Mouse (Mus musculus): ENCODE results near the gene Lrrc7. TPM values are rescaled to one million over a fixed set of nuclear protein-coding genes. Genes with fewer than 3 reads are reported as not detected.

The Lrrc7 gene
- polyA plus RNA-seq, 1 experiment, result not detected

DNA sequence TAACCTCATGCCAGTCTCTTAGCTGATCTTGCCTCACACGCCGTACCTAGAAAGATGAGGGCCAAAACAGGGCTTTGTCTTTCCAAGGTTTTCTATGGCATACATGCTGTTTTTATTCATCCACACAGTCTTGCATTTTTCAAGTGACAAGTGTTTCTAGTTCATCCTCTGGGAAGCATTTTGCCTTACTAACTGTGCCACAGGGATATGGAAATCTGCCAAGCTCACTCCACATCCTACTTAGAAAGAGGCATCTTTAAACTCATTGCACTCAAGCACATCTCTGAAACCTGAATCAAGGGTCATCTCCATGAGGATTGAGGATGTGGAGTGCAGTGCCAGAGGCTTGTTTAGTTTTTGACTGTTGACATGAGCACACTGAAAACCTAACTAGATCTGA, 199.9 kb downstream of the Lrrc7 start:
- H3K79me2 ChIP-seq (ENCODE audit: control insufficient read depth, insufficient read depth), result no peaks in the 10 kb centered on the region
- no peaks in the 10 kb centered on the region for H3K27me3 ChIP-seq (ENCODE audit: control insufficient read depth, insufficient read depth, insufficient read length)
- no peak overlapping the region for H3ac ChIP-seq (ENCODE audit: control insufficient read depth, insufficient read length)
- no peak overlapping the region for H3K4me2 ChIP-seq (ENCODE audit: low read depth)
- TF ChIP-seq MAX (IDR thresholded peaks at IDR 0.05; ENCODE audit: low read depth), result no peak
- no peak for TF ChIP-seq CEBPB (IDR thresholded peaks at IDR 0.05; ENCODE audit: insufficient read depth, poor library complexity, severe bottlenecking)
- no peak for TF ChIP-seq MYOD1 (IDR thresholded peaks at IDR 0.05; ENCODE audit: control insufficient read depth in 1 of 3, insufficient read length in 2 of 3, low read depth in 2 of 3)
- no peak for TF ChIP-seq POLR2A (IDR thresholded peaks at IDR 0.05; ENCODE audit: insufficient read length, low read depth)
- no peak for TF ChIP-seq REST (IDR thresholded peaks at IDR 0.05; ENCODE audit: insufficient read depth, insufficient read length)
- no peak for TF ChIP-seq MYOG (IDR thresholded peaks at IDR 0.05; ENCODE audit: control insufficient read depth in 1 of 3, insufficient read depth in 1 of 3, insufficient read length in 2 of 3, low read depth in 2 of 3)
- no peak for TF ChIP-seq POLR2AphosphoS2 (IDR thresholded peaks at IDR 0.05; ENCODE audit: insufficient read length, low read depth)
- TF ChIP-seq USF1 (IDR thresholded peaks at IDR 0.05; ENCODE audit: low read depth), result no peak
- no peak for TF ChIP-seq TCF3 (IDR thresholded peaks at IDR 0.05; ENCODE audit: insufficient read length, low read depth)
- TF ChIP-seq E2F4 (IDR thresholded peaks at IDR 0.05; ENCODE audit: insufficient read depth), result no peak
- no peak for TF ChIP-seq SRF (IDR thresholded peaks at IDR 0.05; ENCODE audit: control insufficient read depth, insufficient read length, low read depth)
- no peak for TF ChIP-seq TCF12 (IDR thresholded peaks at IDR 0.05; ENCODE audit: insufficient read depth, poor library complexity, severe bottlenecking)
- H3K4me3 ChIP-seq, result no peak overlapping the region
- H3K36me3 ChIP-seq (ENCODE audit: control insufficient read depth, insufficient read depth), result no peaks in the 10 kb centered on the region

DNA sequence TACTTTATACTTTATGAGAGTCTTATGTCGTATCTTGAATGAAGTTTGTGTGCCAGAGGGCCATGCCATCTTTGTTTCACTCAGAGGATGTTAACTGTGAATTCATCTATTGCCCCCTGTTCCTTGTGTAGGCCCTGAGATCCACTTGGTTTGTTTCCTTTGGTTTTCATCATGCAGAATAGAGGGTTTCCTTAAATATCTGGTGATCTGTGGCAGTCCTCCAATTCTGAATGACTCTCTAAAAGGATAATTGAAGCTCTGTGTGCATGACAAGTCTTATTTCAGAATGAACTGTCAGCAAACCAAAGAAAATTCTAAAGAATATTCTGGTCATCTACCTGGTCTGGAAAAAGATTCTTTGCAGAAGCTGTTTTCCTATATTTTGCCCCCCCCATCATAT, 205.3 kb downstream of the Lrrc7 start:
- Histone ChIP-seq H3K36me3 (ENCODE audit: control insufficient read depth, insufficient read depth) (no peaks in the 10 kb centered on the region), H3K4me3 (no peak overlapping the region), H3ac (ENCODE audit: control insufficient read depth, insufficient read length) (no peak overlapping the region), H3K27me3 (ENCODE audit: control insufficient read depth, insufficient read depth, insufficient read length) (no peaks in the 10 kb centered on the region), H3K4me2 (ENCODE audit: low read depth) (no peak overlapping the region), H3K79me2 (ENCODE audit: control insufficient read depth, insufficient read depth) (no peaks in the 10 kb centered on the region)
- TF ChIP-seq POLR2A (IDR thresholded peaks at IDR 0.05; ENCODE audit: insufficient read length, low read depth), result no peak
- TF ChIP-seq USF1 (IDR thresholded peaks at IDR 0.05; ENCODE audit: low read depth), result no peak
- no peak for TF ChIP-seq POLR2AphosphoS2 (IDR thresholded peaks at IDR 0.05; ENCODE audit: insufficient read length, low read depth)
- TF ChIP-seq E2F4 (IDR thresholded peaks at IDR 0.05; ENCODE audit: insufficient read depth), result no peak
- TF ChIP-seq TCF12 (IDR thresholded peaks at IDR 0.05; ENCODE audit: insufficient read depth, poor library complexity, severe bottlenecking), result no peak
- TF ChIP-seq MYOD1 (IDR thresholded peaks at IDR 0.05; ENCODE audit: control insufficient read depth in 1 of 3, insufficient read length in 2 of 3, low read depth in 2 of 3), result no peak
- TF ChIP-seq SRF (IDR thresholded peaks at IDR 0.05; ENCODE audit: control insufficient read depth, insufficient read length, low read depth), result no peak
- TF ChIP-seq REST (IDR thresholded peaks at IDR 0.05; ENCODE audit: insufficient read depth, insufficient read length), result no peak
- TF ChIP-seq MAX (IDR thresholded peaks at IDR 0.05; ENCODE audit: low read depth), result no peak
- TF ChIP-seq CEBPB (IDR thresholded peaks at IDR 0.05; ENCODE audit: insufficient read depth, poor library complexity, severe bottlenecking), result no peak
- TF ChIP-seq TCF3 (IDR thresholded peaks at IDR 0.05; ENCODE audit: insufficient read length, low read depth), result no peak
- TF ChIP-seq MYOG (IDR thresholded peaks at IDR 0.05; ENCODE audit: control insufficient read depth in 1 of 3, insufficient read depth in 1 of 3, insufficient read length in 2 of 3, low read depth in 2 of 3), result no peak

DNA sequence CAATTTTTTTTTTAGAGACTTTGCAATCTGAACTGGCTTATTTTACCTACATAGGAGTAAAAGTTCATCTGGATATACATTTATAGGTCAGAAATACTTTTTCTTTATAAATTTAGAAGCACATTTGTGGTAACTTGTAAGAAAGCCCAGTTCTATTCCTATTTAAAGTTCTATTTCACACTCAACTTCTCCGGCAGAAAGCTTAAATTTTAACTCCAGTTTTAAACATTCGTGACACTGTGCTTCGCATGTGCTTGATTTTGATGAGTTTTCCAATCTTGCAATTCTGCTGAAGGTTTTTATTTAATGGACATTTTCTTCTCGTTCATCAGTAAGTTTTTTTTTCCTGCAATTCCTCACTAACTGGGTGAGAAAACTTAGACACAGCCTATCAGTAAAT, 205.8 kb downstream of the Lrrc7 start:
- Histone ChIP-seq H3K79me2 (ENCODE audit: control insufficient read depth, insufficient read depth) (no peaks in the 10 kb centered on the region), H3K36me3 (ENCODE audit: control insufficient read depth, insufficient read depth) (no peaks in the 10 kb centered on the region), H3K4me3 (no peak overlapping the region), H3K27me3 (ENCODE audit: control insufficient read depth, insufficient read depth, insufficient read length) (no peaks in the 10 kb centered on the region), H3ac (ENCODE audit: control insufficient read depth, insufficient read length) (no peak overlapping the region), H3K4me2 (ENCODE audit: low read depth) (no peak overlapping the region)
- no peak for TF ChIP-seq TCF3 (IDR thresholded peaks at IDR 0.05; ENCODE audit: insufficient read length, low read depth)
- no peak for TF ChIP-seq E2F4 (IDR thresholded peaks at IDR 0.05; ENCODE audit: insufficient read depth)
- no peak for TF ChIP-seq MYOD1 (IDR thresholded peaks at IDR 0.05; ENCODE audit: control insufficient read depth in 1 of 3, insufficient read length in 2 of 3, low read depth in 2 of 3)
- TF ChIP-seq POLR2A (IDR thresholded peaks at IDR 0.05; ENCODE audit: insufficient read length, low read depth), result no peak
- no peak for TF ChIP-seq REST (IDR thresholded peaks at IDR 0.05; ENCODE audit: insufficient read depth, insufficient read length)
- TF ChIP-seq POLR2AphosphoS2 (IDR thresholded peaks at IDR 0.05; ENCODE audit: insufficient read length, low read depth), result no peak
- TF ChIP-seq TCF12 (IDR thresholded peaks at IDR 0.05; ENCODE audit: insufficient read depth, poor library complexity, severe bottlenecking), result no peak
- TF ChIP-seq CEBPB (IDR thresholded peaks at IDR 0.05; ENCODE audit: insufficient read depth, poor library complexity, severe bottlenecking), result no peak
- no peak for TF ChIP-seq SRF (IDR thresholded peaks at IDR 0.05; ENCODE audit: control insufficient read depth, insufficient read length, low read depth)

DNA sequence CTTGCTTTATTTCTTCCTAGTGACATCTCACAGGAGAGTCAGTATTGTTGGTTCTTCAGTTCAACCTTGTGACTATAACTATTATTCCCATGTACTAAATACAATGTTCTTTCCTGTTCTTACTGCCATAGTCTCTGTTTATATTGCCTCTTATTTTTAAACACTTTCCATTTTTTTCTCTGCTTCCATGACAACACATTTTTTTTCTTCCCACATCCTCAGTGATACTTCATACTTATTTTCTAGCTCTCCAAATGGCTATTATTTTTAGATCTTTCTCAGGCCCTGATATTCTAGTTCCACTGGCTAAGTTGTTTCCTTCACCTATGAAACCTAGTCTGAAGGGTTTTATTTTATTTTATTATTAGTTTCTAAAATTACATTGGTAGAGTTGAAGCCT, 221.2 kb downstream of the Lrrc7 start:
- Histone ChIP-seq H3K27me3 (ENCODE audit: control insufficient read depth, insufficient read depth, insufficient read length) (no peaks in the 10 kb centered on the region), H3K79me2 (ENCODE audit: control insufficient read depth, insufficient read depth) (no peaks in the 10 kb centered on the region), H3K36me3 (ENCODE audit: control insufficient read depth, insufficient read depth) (no peaks in the 10 kb centered on the region), H3K4me3 (no peak overlapping the region), H3ac (ENCODE audit: control insufficient read depth, insufficient read length) (no peak overlapping the region), H3K4me2 (ENCODE audit: low read depth) (no peak overlapping the region)
- TF ChIP-seq E2F4 (IDR thresholded peaks at IDR 0.05; ENCODE audit: insufficient read depth), result no peak
- TF ChIP-seq TCF3 (IDR thresholded peaks at IDR 0.05; ENCODE audit: insufficient read length, low read depth), result no peak
- no peak for TF ChIP-seq MYOD1 (IDR thresholded peaks at IDR 0.05; ENCODE audit: control insufficient read depth in 1 of 3, insufficient read length in 2 of 3, low read depth in 2 of 3)
- no peak for TF ChIP-seq USF1 (IDR thresholded peaks at IDR 0.05; ENCODE audit: low read depth)
- TF ChIP-seq TCF12 (IDR thresholded peaks at IDR 0.05; ENCODE audit: insufficient read depth, poor library complexity, severe bottlenecking), result no peak
- no peak for TF ChIP-seq CEBPB (IDR thresholded peaks at IDR 0.05; ENCODE audit: insufficient read depth, poor library complexity, severe bottlenecking)
- no peak for TF ChIP-seq REST (IDR thresholded peaks at IDR 0.05; ENCODE audit: insufficient read depth, insufficient read length)
- TF ChIP-seq POLR2AphosphoS2 (IDR thresholded peaks at IDR 0.05; ENCODE audit: insufficient read length, low read depth), result no peak
- no peak for TF ChIP-seq SRF (IDR thresholded peaks at IDR 0.05; ENCODE audit: control insufficient read depth, insufficient read length, low read depth)
- no peak for TF ChIP-seq MAX (IDR thresholded peaks at IDR 0.05; ENCODE audit: low read depth)
